Mouse (Mus musculus) lung, postnatal 0 days (tissue): ENCODE measurements around the gene Cfap61. TPM values are rescaled to one million over a fixed set of nuclear protein-coding genes. Genes with fewer than 3 reads are reported as not detected.

Experiments used
- ATAC-seq: fragments of 200-750 bp; cut with Nextera tagmentation; 2 replicates; pipeline ENCODE4 v1.8.0; 2017; ENCODE audit warnings: moderate library complexity
- DNase-seq: peaks from one replicate; pipeline ENCODE4 v3.0.0-alpha.2; 2016; ENCODE audit warnings: low spot score
- H3K27ac ChIP-seq: fragments of 300-500 bp; sonication (generic); 2 replicates; pipeline ENCODE4 v1.5.1; 2014; ENCODE audit warnings: antibody characterized with exemption, mild to moderate bottlenecking, low read length, mixed read lengths
- H3K27me3 ChIP-seq: fragments of 300-500 bp; sonication (generic); replicated peaks from 2 replicates; pipeline ENCODE4 v1.6.1; 2014; ENCODE audit warnings: low read length, mixed read lengths; ENCODE audit not compliant: insufficient read depth
- H3K36me3 ChIP-seq: fragments of 300-500 bp; sonication (generic); 2 replicates; pipeline ENCODE4 v1.6.1; 2014; ENCODE audit warnings: low read length, mixed read lengths; ENCODE audit not compliant: insufficient read depth
- H3K4me1 ChIP-seq: fragments of 300-500 bp; sonication (generic); 2 replicates; pipeline ENCODE4 v1.6.1; 2014; ENCODE audit warnings: antibody characterized with exemption, low read depth, low read length, mixed read lengths; ENCODE audit not compliant: insufficient read depth
- H3K4me2 ChIP-seq: fragments of 300-500 bp; sonication (generic); replicated peaks from 2 replicates; pipeline ENCODE4 v1.6.1; 2014; ENCODE audit warnings: low read depth, mild to moderate bottlenecking, low read length, moderate library complexity, mixed read lengths
- H3K4me3 ChIP-seq: fragments of 300-500 bp; sonication (generic); 2 replicates; pipeline ENCODE4 v1.5.1; 2014; ENCODE audit warnings: low read depth, low read length
- H3K9ac ChIP-seq: fragments of 300-500 bp; sonication (generic); replicated peaks from 2 replicates; pipeline ENCODE4 v1.6.1; 2014; ENCODE audit warnings: low read depth, mild to moderate bottlenecking
- H3K9me3 ChIP-seq: fragments of 300-500 bp; sonication (generic); 2 replicates; pipeline ENCODE4 v1.6.1; 2016; ENCODE audit warnings: low read length, mixed read lengths
- CTCF ChIP-seq: IDR thresholded peaks from 2 replicates; pipeline ENCODE4 v1.5.1; 2016; ENCODE audit warnings: antibody characterized with exemption, mild to moderate bottlenecking
- EP300 ChIP-seq: IDR thresholded peaks from 2 replicates; pipeline ENCODE4 v1.6.1; 2016; ENCODE audit warnings: antibody characterized with exemption, mild to moderate bottlenecking, control low read depth
- WGBS: fragments of 180-500 bp; shearing (Covaris S2); extraction: QIAGEN DNeasy Blood & Tissue Kit; methylation state at CpG from one replicate; pipeline ENCODE4 v1.1.7; 2014; 5-methylcytosine and 5-hydroxymethylcytosine counted together
- polyA plus RNA-seq: library from polyadenylated mRNA; unstranded; fragments of >200 nt; fragmentation: Nextera tagmentation; extraction: Ambion mirVana; gene quantifications from 2 replicates; pipeline ENCODE4 v1.2.1, GENCODE M21; 2015

Gene Cfap61
- polyA plus RNA-seq, 1 experiment from 2014 or later: 4.9 TPM

GRCm38 (mm10) chr2:145979616-145980015 is 45.0 kb downstream of the Cfap61 start:
- ATAC-seq (no peak), DNase-seq (no peak)
- H3K27me3 ChIP-seq: no peaks in the 10 kb centered on the region
- no peak overlapping the region for H3K27ac ChIP-seq
- no peak for TF ChIP-seq CTCF
- no peak for TF ChIP-seq EP300
- WGBS: 74% methylated on average over 4 of the region's 4 CpGs
- no peak overlapping the region for H3K4me3 ChIP-seq
- H3K36me3 ChIP-seq: no peaks in the 10 kb centered on the region
- no peaks in the 10 kb centered on the region for H3K4me1 ChIP-seq
- no peak overlapping the region for H3K4me2 ChIP-seq
- no peaks in the 10 kb centered on the region for H3K9me3 ChIP-seq
- no peak overlapping the region for H3K9ac ChIP-seq

- ATAC-seq: no peak
- Histone ChIP-seq H3K9me3 (no peaks in the 10 kb centered on the region), H3K4me1 (no peaks in the 10 kb centered on the region), H3K36me3 (no peaks in the 10 kb centered on the region), H3K4me2 (no peak overlapping the region), H3K9ac (no peak overlapping the region), H3K4me3 (no peak overlapping the region), H3K27me3 (no peaks in the 10 kb centered on the region), H3K27ac (no peak overlapping the region)
- no peak for DNase-seq
- 74% methylated on average over 9 of the region's 9 CpGs for WGBS
- TF ChIP-seq EP300: no peak
- TF ChIP-seq CTCF: no peak
These were observed 46.3 kb downstream of the Cfap61 start for GRCm38 (mm10) chr2:145980881-145981280.

GRCm38 (mm10) chr2:145981699-145982112 is 47.1 kb downstream of the Cfap61 start:
- Histone ChIP-seq H3K9ac (no peak overlapping the region), H3K4me1 (no peaks in the 10 kb centered on the region), H3K27ac (no peak overlapping the region), H3K9me3 (no peaks in the 10 kb centered on the region), H3K36me3 (no peaks in the 10 kb centered on the region), H3K27me3 (no peaks in the 10 kb centered on the region), H3K4me2 (no peak overlapping the region), H3K4me3 (no peak overlapping the region)
- TF ChIP-seq CTCF: no peak
- TF ChIP-seq EP300: no peak
- no peak for DNase-seq
- WGBS: 48% methylated on average over 6 of the region's 6 CpGs
- ATAC-seq: no peak

- TF ChIP-seq EP300 (no peak), CTCF (no peak)
- H3K4me3 ChIP-seq: no peak overlapping the region
- H3K9me3 ChIP-seq: no peaks in the 10 kb centered on the region
- DNase-seq (no peak), ATAC-seq (no peak)
- no peak overlapping the region for H3K9ac ChIP-seq
- no peak overlapping the region for H3K4me2 ChIP-seq
- no peaks in the 10 kb centered on the region for H3K27me3 ChIP-seq
- no peaks in the 10 kb centered on the region for H3K4me1 ChIP-seq
- H3K27ac ChIP-seq: no peak overlapping the region
- 68% methylated on average over 9 of the region's 9 CpGs for WGBS
- no peaks in the 10 kb centered on the region for H3K36me3 ChIP-seq
These were observed 47.9 kb downstream of the Cfap61 start for GRCm38 (mm10) chr2:145982317-145983045.

GRCm38 (mm10) chr2:145987757-145988156 is 53.2 kb downstream of the Cfap61 start:
- 72% methylated on average over 2 of the region's 2 CpGs for WGBS
- DNase-seq (no peak), ATAC-seq (no peak)
- H3K27me3 ChIP-seq: no peaks in the 10 kb centered on the region
- no peak overlapping the region for H3K9ac ChIP-seq
- no peak overlapping the region for H3K4me3 ChIP-seq
- no peaks in the 10 kb centered on the region for H3K4me1 ChIP-seq
- no peak overlapping the region for H3K27ac ChIP-seq
- no peaks in the 10 kb centered on the region for H3K9me3 ChIP-seq
- no peaks in the 10 kb centered on the region for H3K36me3 ChIP-seq
- no peak overlapping the region for H3K4me2 ChIP-seq
- TF ChIP-seq EP300 (no peak), CTCF (no peak)

GRCm38 (mm10) chr2:145990446-145990845 is 55.9 kb downstream of the Cfap61 start:
- Histone ChIP-seq H3K4me3 (no peak overlapping the region), H3K4me1 (no peaks in the 10 kb centered on the region), H3K9ac (no peak overlapping the region), H3K27ac (no peak overlapping the region), H3K9me3 (no peaks in the 10 kb centered on the region), H3K27me3 (no peaks in the 10 kb centered on the region), H3K4me2 (no peak overlapping the region), H3K36me3 (no peaks in the 10 kb centered on the region)
- no peak for TF ChIP-seq EP300
- no peak for TF ChIP-seq CTCF
- DNase-seq (no peak), ATAC-seq (no peak)
- WGBS: 83% methylated on average over 2 of the region's 2 CpGs
